Mouse (Mus musculus): ENCODE results near the gene Kcnj6.

Gene Kcnj6

GRCm38 (mm10) chr16:94997340-94997849 is at the start of gene Kcnj6:
TSS of gene Kcnj6 (minus strand) at chr16:94997701.
- in situ Hi-C loops (cut with MboI, MseI), result no loop called here

GRCm38 (mm10) chr16:95009937-95010336 is 12.4 kb upstream of the Kcnj6 start:
- in situ Hi-C loops (cut with MboI, MseI), result loop anchor here (10.0 kb wide), 1 partner anchor 1275 kb away; no protein-coding TSS in a partner anchor

- in situ Hi-C loops (cut with MboI, MseI), result loop anchor here (10.0 kb wide), 1 partner anchor 1270 kb away; no protein-coding TSS in a partner anchor
Observed at GRCm38 (mm10) chr16:95004599-95004998, 7.1 kb upstream of the Kcnj6 start.

- in situ Hi-C loops (cut with MboI, MseI), result no loop called here
Observed at GRCm38 (mm10) chr16:94999551-94999950, 2.0 kb upstream of the Kcnj6 start.

GRCm38 (mm10) chr16:94999019-94999418 is 1.5 kb upstream of the Kcnj6 start:
- in situ Hi-C loops (cut with MboI, MseI), result no loop called here

- in situ Hi-C loops (cut with MboI, MseI), result no loop called here
Observed at GRCm38 (mm10) chr16:94996791-94997281, 665 bp downstream of the Kcnj6 start.

- in situ Hi-C loops (cut with MboI, MseI), result no loop called here
Observed at GRCm38 (mm10) chr16:94995542-94996131, 1.9 kb downstream of the Kcnj6 start.

- in situ Hi-C loops (cut with MboI, MseI), result no loop called here
Observed at GRCm38 (mm10) chr16:94994924-94995323, 2.6 kb downstream of the Kcnj6 start.

- in situ Hi-C loops (cut with MboI, MseI), result no loop called here
Observed at GRCm38 (mm10) chr16:94994148-94994547, 3.4 kb downstream of the Kcnj6 start.

GRCm38 (mm10) chr16:94990114-94990513 is 7.4 kb downstream of the Kcnj6 start:
- in situ Hi-C loops (cut with MboI, MseI), result no loop called here

GRCm38 (mm10) chr16:94986731-94987130 is 10.8 kb downstream of the Kcnj6 start:
- in situ Hi-C loops (cut with MboI, MseI), result no loop called here

- in situ Hi-C loops (cut with MboI, MseI), result no loop called here
Observed at GRCm38 (mm10) chr16:94984263-94984662, 13.2 kb downstream of the Kcnj6 start.

GRCm38 (mm10) chr16:94980374-94980773 is 17.1 kb downstream of the Kcnj6 start:
- in situ Hi-C loops (cut with MboI, MseI), result no loop called here

GRCm38 (mm10) chr16:94979499-94979898 is 18.0 kb downstream of the Kcnj6 start:
- in situ Hi-C loops (cut with MboI, MseI), result no loop called here

- in situ Hi-C loops (cut with MboI, MseI), result no loop called here
Observed at GRCm38 (mm10) chr16:94972080-94972855, 25.2 kb downstream of the Kcnj6 start.

GRCm38 (mm10) chr16:94968941-94969340 is 28.6 kb downstream of the Kcnj6 start:
- in situ Hi-C loops (cut with MboI, MseI), result no loop called here

GRCm38 (mm10) chr16:94968472-94968871 is 29.0 kb downstream of the Kcnj6 start:
- in situ Hi-C loops (cut with MboI, MseI), result no loop called here

GRCm38 (mm10) chr16:94957156-94957828 is 40.2 kb downstream of the Kcnj6 start:
- in situ Hi-C loops (cut with MboI, MseI), result no loop called here

GRCm38 (mm10) chr16:94956410-94956809 is 41.1 kb downstream of the Kcnj6 start:
- in situ Hi-C loops (cut with MboI, MseI), result no loop called here

- in situ Hi-C loops (cut with MboI, MseI), result no loop called here
Observed at GRCm38 (mm10) chr16:94953294-94953693, 44.2 kb downstream of the Kcnj6 start.

- in situ Hi-C loops (cut with MboI, MseI), result no loop called here
Observed at GRCm38 (mm10) chr16:94949172-94949571, 48.3 kb downstream of the Kcnj6 start.

GRCm38 (mm10) chr16:94946848-94947247 is 50.7 kb downstream of the Kcnj6 start:
- in situ Hi-C loops (cut with MboI, MseI), result no loop called here
